Mouse (Mus musculus): ENCODE results near the gene Gatad2a. TPM values are rescaled to one million over a fixed set of nuclear protein-coding genes. Genes with fewer than 3 reads are reported as not detected.
A peak's percentile ranks its signal among the peaks of the same experiment; 100 is the strongest.

Gatad2a gene
- polyA plus RNA-seq (2015; fragmentation: Nextera tagmentation; extraction: Ambion mirVana): 33.2 and 46.3 TPM in 2 replicates

GRCm38 (mm10) chr8:69995776-69996588 lies at the start of gene Gatad2a:
Gene Gatad2a (minus strand): TSS chr8:69996384.
- Histone ChIP-seq H3K4me3 (peak within 1 kb of the TSS; percentile 91), H3K9me3 (replicated peaks) (no peaks in the 10 kb centered on the region), H3K27ac (peak within 1 kb of the TSS; percentile 95), H3K36me3 (no peaks in the 10 kb centered on the region), H3K9ac (peak within 1 kb of the TSS; percentile 84), H3K4me2 (peak within 1 kb of the TSS; percentile 87), H3K27me3 (no peaks in the 10 kb centered on the region), H3K4me1 (replicated peaks) (peaks cover 28% of the 10 kb centered on the region)
- under 1% methylated on average over 87 of the region's 87 CpGs for WGBS
- ATAC-seq (replicated peaks; ENCODE audit: insufficient number of reproducible peaks, insufficient read depth, low FRiP score, low read depth): peak; percentile 99

GRCm38 (mm10) chr8:70043996-70044395 lies 47.8 kb upstream of the Gatad2a start:
- peak overlapping the region; percentile 79 for H3K4me2 ChIP-seq
- H3K27me3 ChIP-seq: no peaks in the 10 kb centered on the region
- H3K9me3 ChIP-seq (replicated peaks): no peaks in the 10 kb centered on the region
- peaks cover 6% of the 10 kb centered on the region; the same call in 1 of the 2 replicates for H3K36me3 ChIP-seq
- 88% methylated on average over 5 of the region's 5 CpGs for WGBS
- ATAC-seq (replicated peaks; ENCODE audit: insufficient number of reproducible peaks, insufficient read depth, low FRiP score, low read depth): no peak
- peaks cover 38% of the 10 kb centered on the region for H3K4me1 ChIP-seq (replicated peaks)
- H3K27ac ChIP-seq: no peak overlapping the region
- no peak overlapping the region for H3K4me3 ChIP-seq
- no peak overlapping the region for H3K9ac ChIP-seq

GRCm38 (mm10) chr8:70042583-70043455 lies 46.6 kb upstream of the Gatad2a start, which contains the start of the genes Mau2 and Sugp1:
Gene Mau2 (minus strand): TSS chr8:70042734.
Gene Sugp1 (plus strand): TSS chr8:70042813.
- peak; percentile 93 for ATAC-seq (replicated peaks; ENCODE audit: insufficient number of reproducible peaks, insufficient read depth, low FRiP score, low read depth)
- peak within 1 kb of the TSS; percentile 84 for H3K4me2 ChIP-seq
- H3K9me3 ChIP-seq (replicated peaks): no peaks in the 10 kb centered on the region
- WGBS: under 1% methylated on average over 65 of the region's 65 CpGs
- H3K27me3 ChIP-seq: no peaks in the 10 kb centered on the region
- H3K4me3 ChIP-seq: peak within 1 kb of the TSS; percentile 93
- H3K27ac ChIP-seq: peak within 1 kb of the TSS; percentile 77
- H3K36me3 ChIP-seq: no peaks in the 10 kb centered on the region
- H3K4me1 ChIP-seq (replicated peaks): peaks cover 38% of the 10 kb centered on the region
- H3K9ac ChIP-seq: peak within 1 kb of the TSS; percentile 94

GRCm38 (mm10) chr8:70041885-70042546 lies 45.8 kb upstream of the Gatad2a start:
- Histone ChIP-seq H3K9ac (peak overlapping the region; percentile 94), H3K9me3 (replicated peaks) (no peaks in the 10 kb centered on the region), H3K4me1 (replicated peaks) (peaks cover 36% of the 10 kb centered on the region), H3K4me2 (peak overlapping the region; percentile 84), H3K4me3 (peak overlapping the region; percentile 93), H3K36me3 (no peaks in the 10 kb centered on the region), H3K27ac (peak overlapping the region; percentile 77), H3K27me3 (no peaks in the 10 kb centered on the region)
- WGBS: 1% methylated on average over 47 of the region's 47 CpGs
- ATAC-seq (replicated peaks; ENCODE audit: insufficient number of reproducible peaks, insufficient read depth, low FRiP score, low read depth): peak; percentile 36

GRCm38 (mm10) chr8:70037994-70038393 lies 41.8 kb upstream of the Gatad2a start:
- Histone ChIP-seq H3K36me3 (no peaks in the 10 kb centered on the region), H3K9ac (no peak overlapping the region), H3K4me1 (replicated peaks) (peaks cover 20% of the 10 kb centered on the region), H3K27me3 (no peaks in the 10 kb centered on the region), H3K4me2 (no peak overlapping the region), H3K27ac (no peak overlapping the region), H3K4me3 (no peak overlapping the region), H3K9me3 (replicated peaks) (no peaks in the 10 kb centered on the region)
- ATAC-seq (replicated peaks; ENCODE audit: insufficient number of reproducible peaks, insufficient read depth, low FRiP score, low read depth): no peak
- 90% methylated on average over 1 of the region's 1 CpGs for WGBS

- no peak overlapping the region for H3K4me3 ChIP-seq
- peaks cover 59% of the 10 kb centered on the region for H3K36me3 ChIP-seq
- WGBS: 63% methylated on average over 1 of the region's 1 CpGs
- H3K4me1 ChIP-seq (replicated peaks): peaks cover 11% of the 10 kb centered on the region; the same call in 1 of the 2 replicates
- H3K4me2 ChIP-seq: no peak overlapping the region
- H3K27ac ChIP-seq: 0 out of 2 replicates have a peak overlapping the region, but pooled peaks have one; percentile 13
- H3K9me3 ChIP-seq (replicated peaks): no peaks in the 10 kb centered on the region
- H3K9ac ChIP-seq: no peak overlapping the region
- peak; percentile 28; the same call in 1 of the 2 replicates for ATAC-seq (replicated peaks; ENCODE audit: insufficient number of reproducible peaks, insufficient read depth, low FRiP score, low read depth)
- no peaks in the 10 kb centered on the region for H3K27me3 ChIP-seq
Measured at GRCm38 (mm10) chr8:70030255-70030654, 34.1 kb upstream of the Gatad2a start.

GRCm38 (mm10) chr8:70026151-70026550 lies 30.0 kb upstream of the Gatad2a start:
- no peak overlapping the region for H3K9ac ChIP-seq
- H3K9me3 ChIP-seq (replicated peaks): no peaks in the 10 kb centered on the region
- H3K4me1 ChIP-seq (replicated peaks): peaks cover 11% of the 10 kb centered on the region; the same call in 1 of the 2 replicates
- H3K36me3 ChIP-seq: peaks cover 95% of the 10 kb centered on the region
- no peak overlapping the region for H3K4me2 ChIP-seq
- H3K4me3 ChIP-seq: no peak overlapping the region
- 95% methylated on average over 2 of the region's 2 CpGs for WGBS
- no peak overlapping the region for H3K27ac ChIP-seq
- no peak for ATAC-seq (replicated peaks; ENCODE audit: insufficient number of reproducible peaks, insufficient read depth, low FRiP score, low read depth)
- H3K27me3 ChIP-seq: no peaks in the 10 kb centered on the region

- H3K4me2 ChIP-seq: no peak overlapping the region
- no peak overlapping the region for H3K9ac ChIP-seq
- no peaks in the 10 kb centered on the region for H3K4me1 ChIP-seq (replicated peaks)
- H3K27ac ChIP-seq: no peak overlapping the region
- no peak for ATAC-seq (replicated peaks; ENCODE audit: insufficient number of reproducible peaks, insufficient read depth, low FRiP score, low read depth)
- H3K36me3 ChIP-seq: peaks cover 97% of the 10 kb centered on the region
- H3K9me3 ChIP-seq (replicated peaks): no peaks in the 10 kb centered on the region
- WGBS: 81% methylated on average over 8 of the region's 8 CpGs
- H3K4me3 ChIP-seq: no peak overlapping the region
- H3K27me3 ChIP-seq: no peaks in the 10 kb centered on the region
Measured at GRCm38 (mm10) chr8:70023596-70023995, 27.4 kb upstream of the Gatad2a start.

GRCm38 (mm10) chr8:70015017-70015416 lies 18.8 kb upstream of the Gatad2a start:
- no peak for ATAC-seq (replicated peaks; ENCODE audit: insufficient number of reproducible peaks, insufficient read depth, low FRiP score, low read depth)
- Histone ChIP-seq H3K36me3 (peaks cover 32% of the 10 kb centered on the region), H3K4me3 (no peak overlapping the region), H3K27me3 (no peaks in the 10 kb centered on the region), H3K9ac (no peak overlapping the region), H3K4me2 (no peak overlapping the region), H3K9me3 (replicated peaks) (no peaks in the 10 kb centered on the region), H3K4me1 (replicated peaks) (no peaks in the 10 kb centered on the region), H3K27ac (no peak overlapping the region)
- WGBS: 63% methylated on average over 1 of the region's 1 CpGs

- no peak overlapping the region for H3K4me2 ChIP-seq
- no peak overlapping the region for H3K4me3 ChIP-seq
- H3K4me1 ChIP-seq (replicated peaks): no peaks in the 10 kb centered on the region
- WGBS: 81% methylated on average over 1 of the region's 1 CpGs
- ATAC-seq (replicated peaks; ENCODE audit: insufficient number of reproducible peaks, insufficient read depth, low FRiP score, low read depth): no peak
- H3K9ac ChIP-seq: no peak overlapping the region
- peaks cover 10% of the 10 kb centered on the region for H3K36me3 ChIP-seq
- no peaks in the 10 kb centered on the region for H3K27me3 ChIP-seq
- H3K9me3 ChIP-seq (replicated peaks): no peaks in the 10 kb centered on the region
- no peak overlapping the region for H3K27ac ChIP-seq
Measured at GRCm38 (mm10) chr8:70012763-70013162, 16.6 kb upstream of the Gatad2a start.

GRCm38 (mm10) chr8:70012350-70012749 lies 16.2 kb upstream of the Gatad2a start:
- no peak for ATAC-seq (replicated peaks; ENCODE audit: insufficient number of reproducible peaks, insufficient read depth, low FRiP score, low read depth)
- H3K4me3 ChIP-seq: no peak overlapping the region
- WGBS: 68% methylated on average over 3 of the region's 3 CpGs
- H3K36me3 ChIP-seq: peaks cover 7% of the 10 kb centered on the region
- H3K4me2 ChIP-seq: no peak overlapping the region
- H3K9ac ChIP-seq: no peak overlapping the region
- no peaks in the 10 kb centered on the region for H3K27me3 ChIP-seq
- H3K4me1 ChIP-seq (replicated peaks): no peaks in the 10 kb centered on the region
- no peak overlapping the region for H3K27ac ChIP-seq
- H3K9me3 ChIP-seq (replicated peaks): no peaks in the 10 kb centered on the region

All from heart, embryonic 15.5 days (tissue).